Mouse (Mus musculus): ENCODE data around the gene Cyp2w1.

DNA sequence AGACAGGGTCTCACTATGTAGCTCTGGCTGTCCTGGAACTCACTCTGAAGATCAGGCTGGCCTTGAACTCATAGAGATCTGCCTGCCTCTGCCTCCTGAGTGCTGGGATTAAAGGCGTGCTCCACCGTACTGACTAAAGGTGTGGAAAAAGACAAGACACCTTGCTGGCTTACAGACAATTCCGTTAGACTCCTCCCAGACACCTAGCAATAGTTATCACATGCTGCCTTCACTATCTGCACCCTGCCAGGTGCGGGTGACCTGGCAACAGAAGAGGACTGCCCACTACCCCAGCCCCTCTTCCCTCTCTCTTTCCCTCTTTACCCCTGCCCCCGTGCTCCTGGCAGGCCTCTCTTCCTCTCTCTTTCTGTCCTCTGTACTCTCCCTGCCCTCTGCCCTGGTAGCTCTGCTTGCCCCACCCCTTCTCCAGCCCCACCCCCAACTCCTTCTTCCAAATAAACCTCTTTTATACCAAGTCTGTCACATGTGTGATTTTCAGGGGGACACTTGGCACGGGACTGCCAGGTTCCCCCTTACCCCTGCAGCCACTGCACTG lies 21.6 kb downstream of the Cyp2w1 start:
- TF ChIP-seq CTCF (IDR thresholded peaks at IDR 0.05; ENCODE audit: insufficient read depth, low read length), result no peak
- no peak for TF ChIP-seq POLR2A (IDR thresholded peaks at IDR 0.05; ENCODE audit: borderline replicate concordance, extremely low read depth, low read depth, low read length)

All from lung, adult 2 months (tissue).